Mouse (Mus musculus): ENCODE measurements around the gene Rps21.

Rps21 gene

DNA sequence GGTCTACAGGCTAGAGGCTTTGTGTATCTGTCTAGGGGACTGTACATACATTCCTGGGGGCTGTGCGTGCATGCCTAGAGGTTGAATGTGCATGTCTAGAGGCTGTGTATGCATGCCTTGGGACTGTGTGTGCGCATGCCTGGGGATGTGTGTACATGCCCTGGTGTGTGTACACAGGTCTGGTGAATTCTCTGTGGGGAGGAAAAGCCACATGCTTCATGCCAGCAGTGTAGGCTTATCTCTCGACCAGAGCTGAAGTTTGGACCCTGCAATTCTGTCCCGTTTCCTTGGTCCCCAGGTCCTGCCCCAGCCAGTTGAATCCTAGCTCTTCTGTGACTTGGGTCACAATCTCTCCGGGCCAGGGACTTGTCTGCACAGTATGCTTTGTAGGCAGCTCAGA, 34.4 kb downstream of the Rps21 start:
- DNase-seq = no peak

DNA sequence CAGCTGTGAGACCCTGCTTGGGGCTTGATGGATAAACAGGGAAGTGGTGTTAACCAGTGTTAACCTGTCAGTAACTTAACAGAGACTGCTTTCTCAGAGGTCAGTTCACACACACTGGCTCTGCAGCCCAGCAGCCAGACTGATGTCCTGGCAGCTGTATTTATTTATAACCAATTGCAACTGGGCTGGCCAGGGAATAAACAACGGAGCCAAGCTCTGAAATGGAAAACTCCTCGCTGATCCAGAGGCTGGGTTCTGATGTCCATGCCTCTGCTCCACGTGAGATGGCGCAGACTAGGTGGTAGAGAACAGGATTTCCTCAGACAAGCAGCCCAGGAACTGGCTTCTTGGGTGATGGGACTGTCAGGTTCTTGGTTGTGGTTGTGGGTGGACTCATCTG, 34.8 kb downstream of the Rps21 start:
- no peak for DNase-seq

DNA sequence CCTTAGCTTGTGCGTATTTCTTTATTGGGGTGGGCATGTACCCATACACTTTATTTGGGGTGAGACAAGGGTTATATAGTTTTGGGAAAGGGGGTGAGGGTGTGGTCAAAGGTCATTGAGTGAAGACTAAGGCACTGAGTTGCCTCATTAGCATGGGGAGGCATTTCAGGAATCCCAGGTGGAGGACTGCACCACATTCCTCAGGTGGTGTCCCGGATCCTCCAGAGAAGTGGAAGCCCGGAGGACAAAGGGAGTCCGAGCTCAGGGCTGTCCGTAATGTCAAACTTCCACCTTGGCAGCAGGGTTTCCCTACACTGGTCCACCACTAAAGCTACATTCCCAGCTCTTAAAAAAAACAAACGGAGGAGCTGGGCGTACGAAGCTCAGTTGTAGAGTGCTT, 35.7 kb downstream of the Rps21 start:
- no peak for DNase-seq

DNA sequence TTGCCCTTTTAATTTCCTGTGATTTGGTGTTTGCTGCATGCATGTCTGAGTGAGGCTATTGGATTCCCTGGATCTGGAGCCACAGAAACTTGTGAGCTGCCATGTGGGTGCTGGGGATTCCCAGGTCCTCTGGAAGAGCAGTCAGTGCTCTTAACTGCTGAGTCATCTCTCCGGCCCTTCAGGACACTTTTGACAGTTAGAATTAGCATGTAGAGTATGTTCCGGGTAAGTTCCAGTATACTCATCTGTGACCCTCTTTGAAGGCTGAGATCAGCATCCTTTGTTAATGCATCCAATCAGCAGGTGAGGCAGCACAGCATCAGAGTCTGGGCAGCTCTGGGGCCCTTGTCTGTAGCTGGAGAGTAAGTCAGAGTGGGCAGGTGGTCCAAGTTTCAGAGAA, 43.1 kb downstream of the Rps21 start:
- no peak for DNase-seq

DNA sequence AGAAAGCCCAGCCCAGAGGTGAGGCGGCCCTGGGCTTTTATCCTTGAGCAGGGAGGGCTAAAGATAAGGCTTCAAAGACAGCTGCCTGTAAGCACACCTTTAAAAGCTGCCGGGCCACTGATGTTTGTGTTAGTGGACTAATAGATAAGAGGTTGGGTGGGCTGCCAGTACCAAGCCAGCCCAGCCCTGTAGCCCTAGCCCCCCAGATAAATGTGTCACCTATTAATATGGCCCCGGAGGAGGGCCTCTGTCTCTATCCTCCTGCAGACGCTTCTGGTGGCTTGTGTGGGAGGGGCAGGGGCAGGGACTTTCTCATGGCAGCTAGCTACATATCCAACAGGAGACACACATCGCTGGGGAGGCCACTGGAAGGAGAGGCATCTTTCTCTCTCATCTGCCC, 43.6 kb downstream of the Rps21 start:
- DNase-seq = no peak

DNA sequence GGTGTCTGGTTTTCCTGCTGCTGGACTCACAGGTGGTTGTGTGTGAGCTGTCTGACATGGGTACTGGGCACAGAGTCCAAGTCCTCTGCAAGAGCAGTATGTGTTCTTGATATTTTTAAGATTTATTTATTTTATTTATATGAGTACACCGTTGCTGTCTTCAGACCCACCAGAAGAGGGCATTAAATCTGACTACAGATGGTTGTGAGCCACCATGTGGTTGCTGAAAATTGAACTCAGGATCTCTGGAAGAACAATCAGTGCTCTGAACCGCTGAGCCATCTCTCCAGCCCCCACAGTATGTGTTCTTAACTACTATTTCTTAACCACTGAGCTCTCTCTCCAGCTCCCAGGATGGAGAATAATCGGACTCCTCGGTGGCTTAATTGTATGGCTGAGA, 45.0 kb downstream of the Rps21 start:
- DNase-seq = no peak

DNA sequence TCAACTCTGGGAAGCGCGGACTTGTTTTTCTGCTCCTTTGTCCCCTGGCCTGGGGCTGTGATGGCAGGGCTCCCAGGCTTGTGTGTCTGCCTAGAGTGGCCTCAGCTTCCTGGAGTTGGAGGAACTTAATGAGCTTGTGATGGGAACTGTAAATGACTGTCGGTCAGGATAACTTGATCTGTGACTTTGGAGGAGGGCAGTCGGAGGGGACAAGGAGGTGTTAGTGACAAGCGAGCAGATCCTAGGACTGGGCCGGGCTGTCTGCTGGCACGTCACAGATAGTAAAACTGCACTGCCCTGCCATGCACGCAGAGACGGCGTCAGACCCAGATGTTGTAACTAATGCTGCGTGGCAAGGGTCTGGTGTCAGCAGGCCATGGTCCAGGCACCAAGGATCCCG, 46.3 kb downstream of the Rps21 start:
- DNase-seq = no peak

DNA sequence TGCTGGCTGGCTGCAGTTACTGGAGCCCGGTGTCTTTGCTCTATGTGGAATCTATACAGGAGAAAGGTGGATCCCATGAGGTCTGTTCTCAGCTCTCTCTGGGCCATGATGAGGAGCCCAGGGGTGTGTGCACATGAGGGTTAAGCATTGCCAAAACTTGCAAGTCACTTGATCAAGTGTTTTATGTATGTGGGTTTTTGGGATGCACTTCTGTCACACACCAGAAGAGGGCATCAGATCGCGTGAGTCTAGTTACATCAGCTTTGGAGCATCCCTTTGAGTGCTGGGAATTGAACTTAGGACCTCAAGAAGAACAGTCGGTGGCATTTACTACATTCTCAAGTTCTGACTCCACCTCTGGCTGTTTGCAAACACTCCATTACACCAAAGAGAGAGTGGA, 47.4 kb downstream of the Rps21 start:
- no peak for DNase-seq

DNA sequence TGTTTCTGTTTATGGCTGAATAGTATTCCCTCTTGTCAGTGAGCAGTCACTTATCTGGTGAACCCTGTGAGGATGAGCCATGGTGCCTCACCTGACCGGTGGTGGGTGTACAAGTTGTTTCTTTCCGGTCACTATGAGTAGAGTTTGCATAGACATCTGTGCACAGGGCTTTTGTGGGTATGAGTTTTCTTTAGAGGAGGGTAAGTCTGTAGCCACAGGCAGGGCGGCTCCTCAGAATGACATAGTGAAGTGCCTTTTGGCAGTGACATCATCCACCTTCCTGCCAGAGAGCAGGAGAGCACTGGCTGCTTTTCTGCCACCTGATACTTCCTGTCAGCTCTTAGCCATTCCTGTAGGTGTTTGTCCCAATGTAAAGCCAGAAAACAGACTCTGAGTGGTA, 48.3 kb downstream of the Rps21 start:
- no peak for DNase-seq

DNA sequence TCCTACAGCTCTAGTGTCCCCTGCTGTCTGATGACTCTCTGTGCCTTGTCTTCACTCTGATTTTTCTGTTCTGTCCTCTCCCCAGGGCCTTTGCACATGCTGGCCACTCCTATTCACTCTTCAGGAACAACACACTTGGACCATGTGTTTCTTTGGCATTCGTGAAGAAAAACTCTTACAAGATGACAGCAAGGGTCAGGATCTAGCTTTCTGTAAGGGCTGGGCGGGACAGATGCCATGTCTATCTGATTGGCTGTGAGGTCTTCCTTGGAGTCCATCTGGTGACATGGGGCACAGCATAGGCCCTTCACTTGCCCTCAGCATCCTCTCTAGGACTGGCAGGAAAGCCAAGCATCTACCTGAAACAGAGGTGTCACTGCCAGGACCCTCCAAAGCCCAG, 48.8 kb downstream of the Rps21 start:
- DNase-seq = no peak

DNA sequence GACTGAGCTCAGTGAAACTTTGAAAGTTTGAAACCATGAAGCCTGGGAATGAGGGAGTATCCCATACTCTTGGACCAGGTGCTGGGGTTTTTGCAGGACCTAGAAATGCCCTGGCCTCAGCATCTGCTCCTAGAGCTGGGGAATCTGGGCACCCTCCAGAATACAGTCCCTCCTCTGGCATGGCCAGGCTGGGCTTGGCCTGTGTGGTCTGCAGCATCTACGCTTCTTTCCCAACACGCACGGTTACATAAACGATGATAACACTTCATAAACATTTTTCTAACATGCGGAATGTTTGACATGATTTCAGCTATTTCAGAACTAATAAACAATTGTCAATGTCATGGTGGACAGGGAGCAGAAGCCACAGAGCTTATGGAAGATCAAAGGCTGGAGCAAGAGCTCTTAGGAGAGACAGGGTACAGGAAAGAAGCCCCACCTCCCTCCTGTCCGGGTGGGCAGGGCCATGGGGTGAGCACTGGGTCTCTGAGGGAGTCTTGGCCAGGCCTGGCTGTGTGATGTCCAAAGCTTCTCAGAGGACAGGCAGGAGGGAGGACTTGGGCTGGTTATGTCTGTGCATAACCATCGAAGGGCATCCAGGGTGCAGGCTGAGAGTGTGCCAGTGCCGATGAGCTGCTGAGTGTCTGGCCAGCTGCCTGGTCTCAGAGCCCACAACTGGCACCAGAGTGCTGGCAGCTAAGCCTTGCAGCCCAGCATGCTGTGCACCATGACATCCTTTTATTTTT, 49.4 kb downstream of the Rps21 start:
- DNase-seq = no peak

DNA sequence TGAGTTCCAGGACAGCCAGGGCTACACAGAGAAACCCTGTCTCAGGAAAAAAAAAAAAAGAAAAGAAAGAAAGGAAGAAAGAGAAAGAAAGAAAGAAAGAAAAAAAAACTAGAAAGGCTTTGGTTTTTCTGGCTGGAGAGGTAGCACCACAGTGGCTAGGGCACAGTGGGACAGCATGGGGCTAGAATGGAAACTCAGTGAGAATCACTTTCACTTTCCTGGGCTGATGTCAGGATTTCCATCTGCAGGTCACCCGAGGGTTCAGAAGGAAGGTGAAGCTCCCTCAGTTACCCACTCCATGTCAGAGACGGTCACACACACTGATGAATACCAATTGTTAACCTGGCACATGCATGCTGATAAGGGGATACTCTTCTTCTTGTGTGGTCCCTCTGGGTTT, 50.5 kb downstream of the Rps21 start:
- DNase-seq = no peak
